Mouse (Mus musculus): ENCODE measurements around the gene Slc2a1.

DNA sequence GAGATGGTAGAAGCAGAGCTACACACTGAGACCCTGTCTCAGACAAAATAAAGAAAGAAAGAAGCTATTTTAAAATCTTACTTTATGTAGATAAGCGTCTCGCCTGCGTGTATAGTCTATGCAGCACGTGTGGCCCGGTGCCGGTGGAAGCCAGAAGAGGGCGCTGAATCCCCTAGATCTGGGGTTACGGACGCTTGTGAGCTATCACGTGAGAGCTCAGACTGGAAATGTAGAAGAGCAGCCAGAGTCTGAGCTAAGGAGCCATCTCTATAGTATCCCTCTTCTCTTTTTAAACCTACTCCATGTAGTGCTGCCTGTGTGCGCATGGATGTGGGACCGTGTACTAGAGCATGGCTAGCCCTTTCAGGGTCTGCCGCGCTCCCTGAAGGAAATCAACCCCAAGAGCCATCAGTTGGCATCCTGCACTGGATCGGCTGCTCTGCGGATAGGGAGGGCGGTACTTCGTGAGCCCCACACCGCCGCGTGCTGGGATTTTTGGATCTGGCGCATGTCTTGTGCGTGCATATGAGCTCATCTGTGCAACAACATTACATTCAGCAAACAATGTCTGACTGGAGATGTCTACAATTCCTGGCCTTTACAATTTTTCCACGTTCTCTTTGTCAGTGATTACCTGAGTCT, 33.8 kb downstream of the Slc2a1 start:
- TF ChIP-seq USF1 (IDR thresholded peaks at IDR 0.05; ENCODE audit: low read depth, low read length) (no peak), EP300 (IDR thresholded peaks at IDR 0.05; ENCODE audit: low read length) (no peak), ETS1 (conservative IDR thresholded peaks at IDR 0.05; ENCODE audit: low read depth, low read length) (no peak), MAX (IDR thresholded peaks at IDR 0.05; ENCODE audit: low read length) (no peak), POLR2A (IDR thresholded peaks at IDR 0.05; ENCODE audit: low read depth, low read length) (no peak), HCFC1 (IDR thresholded peaks at IDR 0.05; ENCODE audit: low read depth, low read length) (no peak), CTCF (conservative IDR thresholded peaks at IDR 0.05 in 1 of 2, IDR thresholded peaks at IDR 0.05 in 1 of 2; ENCODE audit: low read depth in 2 of 2, low read length in 2 of 2) (peak in 1 of 2 experiments; percentile 35; a peak in 1 of 4 replicates), RCOR1 (conservative IDR thresholded peaks at IDR 0.05; ENCODE audit: low read depth, low read length) (no peak)

Measured in CH12.LX (cell line).